Mouse (Mus musculus) stomach, embryonic 15.5 days (tissue): Measurements from ENCODE around the gene Sntb2. TPM values are rescaled to one million over a fixed set of nuclear protein-coding genes. Genes with fewer than 3 reads are reported as not detected.
"Not testable (repeated sequence)": the region's sequence is repeated elsewhere in the genome, so short reads cannot be mapped to it uniquely, and the experiment has no call there.

ENCODE experiments used
- ATAC-seq: fragments of 200-750 bp; cut with Nextera tagmentation; 2 replicates; pipeline ENCODE4 v1.8.0; 2017; ENCODE audit warnings: low read depth, moderate number of reproducible peaks, moderate TSS enrichment; ENCODE audit not compliant: insufficient read depth, low FRiP score
- H3K27ac ChIP-seq: fragments of 300-500 bp; sonication (generic); 2 replicates; pipeline ENCODE4 v1.5.1; 2015; ENCODE audit warnings: mild to moderate bottlenecking, inconsistent platforms
- H3K27me3 ChIP-seq: fragments of 300-500 bp; sonication (generic); replicated peaks from 2 replicates; pipeline ENCODE4 v1.6.1; 2015; ENCODE audit warnings: inconsistent platforms
- H3K36me3 ChIP-seq: fragments of 300-500 bp; sonication (generic); 2 replicates; pipeline ENCODE4 v1.6.1; 2015; ENCODE audit warnings: inconsistent platforms
- H3K4me1 ChIP-seq: fragments of 300-500 bp; sonication (generic); 2 replicates; pipeline ENCODE4 v1.6.1; 2015; ENCODE audit warnings: inconsistent platforms
- H3K4me2 ChIP-seq: fragments of 300-500 bp; sonication (generic); 2 replicates; pipeline ENCODE4 v1.6.1; 2015; ENCODE audit warnings: mild to moderate bottlenecking, inconsistent platforms
- H3K4me3 ChIP-seq: fragments of 300-500 bp; sonication (generic); replicated peaks from 2 replicates; pipeline ENCODE4 v1.5.1; 2015; ENCODE audit warnings: inconsistent platforms
- H3K9ac ChIP-seq: fragments of 300-500 bp; sonication (generic); 2 replicates; pipeline ENCODE4 v1.6.1; 2015; ENCODE audit warnings: inconsistent platforms
- H3K9me3 ChIP-seq: fragments of 300-500 bp; sonication (generic); 2 replicates; pipeline ENCODE4 v1.6.1; 2016; ENCODE audit warnings: inconsistent platforms
- WGBS: fragments of 180-500 bp; shearing (Covaris S2); methylation state at CpG from one replicate; pipeline ENCODE4 v1.1.7; 2015; 5-methylcytosine and 5-hydroxymethylcytosine counted together
- polyA plus RNA-seq: library from polyadenylated mRNA; unstranded; fragments of >200 nt; fragmentation: Nextera tagmentation; extraction: Ambion mirVana; gene quantifications from 2 replicates; pipeline ENCODE4 v1.2.1, GENCODE M21; 2015

Sntb2 gene
- polyA plus RNA-seq, 1 experiment from 2014 or later = 17.6 TPM

DNA sequence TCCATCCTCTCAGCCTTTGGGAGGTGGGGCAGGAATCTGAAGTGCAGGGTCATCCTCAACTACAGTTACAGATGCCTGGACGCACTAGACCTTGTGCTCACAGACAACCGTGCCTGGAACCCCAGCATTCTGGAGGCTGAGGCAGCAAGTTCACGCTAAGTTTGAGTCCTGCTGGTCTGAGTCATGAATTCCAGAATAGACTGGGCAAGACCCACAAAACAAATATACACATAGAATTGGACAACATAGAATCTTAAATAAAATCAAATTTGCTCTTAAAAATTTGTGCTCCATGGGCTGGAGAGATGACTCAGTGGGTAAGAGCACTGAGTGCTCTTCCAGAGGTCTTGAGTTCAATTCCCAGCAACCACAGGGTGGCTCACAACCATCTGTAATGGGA is 21.5 kb downstream of the Sntb2 start:
- Histone ChIP-seq H3K9me3 (no peaks in the 10 kb centered on the region), H3K4me3 (no peak overlapping the region), H3K27me3 (no peaks in the 10 kb centered on the region), H3K36me3 (no peaks in the 10 kb centered on the region), H3K27ac (no peak overlapping the region), H3K9ac (no peak overlapping the region), H3K4me1 (no peaks in the 10 kb centered on the region), H3K4me2 (no peak overlapping the region)
- ATAC-seq = no peak
- WGBS = 82% methylated on average over 3 of the region's 3 CpGs

GRCm38 (mm10) chr8:106958212-106958611 is 22.7 kb downstream of the Sntb2 start:
- Histone ChIP-seq H3K27ac (no peak overlapping the region), H3K27me3 (no peaks in the 10 kb centered on the region), H3K9me3 (no peaks in the 10 kb centered on the region), H3K4me3 (no peak overlapping the region), H3K4me1 (no peaks in the 10 kb centered on the region), H3K9ac (no peak overlapping the region), H3K36me3 (no peaks in the 10 kb centered on the region), H3K4me2 (no peak overlapping the region)
- ATAC-seq = no peak
- 72% methylated on average over 3 of the region's 3 CpGs for WGBS

GRCm38 (mm10) chr8:106959626-106960025 is 24.1 kb downstream of the Sntb2 start:
- no peak overlapping the region for H3K9ac ChIP-seq
- H3K27ac ChIP-seq = no peak overlapping the region
- no peak overlapping the region for H3K4me3 ChIP-seq
- H3K36me3 ChIP-seq = no peaks in the 10 kb centered on the region
- no peak overlapping the region for H3K4me2 ChIP-seq
- no peak for ATAC-seq
- H3K27me3 ChIP-seq = no peaks in the 10 kb centered on the region
- no peaks in the 10 kb centered on the region for H3K4me1 ChIP-seq
- WGBS = 72% methylated on average over 2 of the region's 2 CpGs
- H3K9me3 ChIP-seq = no peaks in the 10 kb centered on the region

DNA sequence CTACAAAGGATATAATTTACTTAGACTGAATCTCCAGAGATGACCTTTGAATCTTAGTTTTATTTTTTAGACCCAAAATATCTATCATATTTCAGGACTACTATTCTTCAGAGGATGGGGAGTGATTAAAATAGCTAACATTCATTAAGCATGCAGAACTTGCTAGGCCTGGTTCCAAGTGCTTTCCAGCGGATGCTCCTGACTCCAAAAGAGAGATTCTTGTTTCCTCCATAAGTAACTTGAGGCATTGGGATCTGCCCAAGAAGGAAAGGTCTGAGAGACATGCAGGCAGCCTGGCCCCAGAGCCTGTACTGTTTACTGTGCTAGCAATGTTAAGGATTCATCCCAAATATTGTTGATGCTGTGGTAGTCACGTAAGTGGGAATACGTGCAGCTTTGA is 26.8 kb downstream of the Sntb2 start:
- no peak for ATAC-seq
- H3K9ac ChIP-seq = no peak overlapping the region
- H3K4me2 ChIP-seq = no peak overlapping the region
- no peaks in the 10 kb centered on the region for H3K36me3 ChIP-seq
- H3K27me3 ChIP-seq = no peaks in the 10 kb centered on the region
- H3K4me3 ChIP-seq = no peak overlapping the region
- H3K4me1 ChIP-seq = no peaks in the 10 kb centered on the region
- no peaks in the 10 kb centered on the region for H3K9me3 ChIP-seq
- WGBS = 71% methylated on average over 3 of the region's 3 CpGs
- no peak overlapping the region for H3K27ac ChIP-seq

GRCm38 (mm10) chr8:106963365-106963764 is 27.8 kb downstream of the Sntb2 start:
- no peak overlapping the region for H3K27ac ChIP-seq
- no peaks in the 10 kb centered on the region for H3K36me3 ChIP-seq
- no peaks in the 10 kb centered on the region for H3K27me3 ChIP-seq
- no peak overlapping the region for H3K4me2 ChIP-seq
- H3K4me1 ChIP-seq = no peaks in the 10 kb centered on the region
- H3K9ac ChIP-seq = no peak overlapping the region
- 75% methylated on average over 6 of the region's 6 CpGs for WGBS
- no peaks in the 10 kb centered on the region for H3K9me3 ChIP-seq
- no peak for ATAC-seq
- H3K4me3 ChIP-seq = no peak overlapping the region

DNA sequence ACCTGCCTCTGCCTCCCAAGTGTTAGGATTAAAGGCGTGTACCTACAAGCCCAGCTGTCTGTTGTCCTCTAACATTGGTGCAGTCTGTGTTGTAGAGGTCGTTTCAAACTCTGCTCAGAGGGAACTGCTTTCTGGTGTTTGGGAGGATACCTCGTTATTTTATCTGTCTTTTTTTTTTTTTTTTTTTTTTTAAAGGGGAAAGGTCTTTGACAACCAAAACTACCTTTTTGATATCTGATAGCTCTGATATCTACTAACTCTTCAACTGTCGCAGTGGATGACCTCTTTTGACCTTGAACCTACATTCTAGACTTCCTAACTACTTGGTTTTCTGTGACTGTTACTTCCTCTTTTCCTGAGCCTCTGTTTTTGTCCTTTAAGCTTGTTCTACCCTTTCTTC is 29.0 kb downstream of the Sntb2 start:
- ATAC-seq = no peak
- Histone ChIP-seq H3K9ac (no peak overlapping the region), H3K4me1 (no peaks in the 10 kb centered on the region), H3K27ac (no peak overlapping the region), H3K4me3 (no peak overlapping the region), H3K27me3 (no peaks in the 10 kb centered on the region), H3K4me2 (no peak overlapping the region), H3K9me3 (no peaks in the 10 kb centered on the region), H3K36me3 (no peaks in the 10 kb centered on the region)
- WGBS = 68% methylated on average over 4 of the region's 4 CpGs

GRCm38 (mm10) chr8:106969964-106970363 is 34.4 kb downstream of the Sntb2 start:
- no peak for ATAC-seq
- H3K4me2 ChIP-seq = no peak overlapping the region
- H3K27ac ChIP-seq = no peak overlapping the region
- no peaks in the 10 kb centered on the region for H3K4me1 ChIP-seq
- no peaks in the 10 kb centered on the region for H3K9me3 ChIP-seq
- H3K4me3 ChIP-seq = no peak overlapping the region
- H3K27me3 ChIP-seq = no peaks in the 10 kb centered on the region
- no peak overlapping the region for H3K9ac ChIP-seq
- 75% methylated on average over 3 of the region's 3 CpGs for WGBS
- no peaks in the 10 kb centered on the region for H3K36me3 ChIP-seq

GRCm38 (mm10) chr8:106971916-106972315 is 36.4 kb downstream of the Sntb2 start:
- no peak overlapping the region for H3K4me3 ChIP-seq
- H3K4me2 ChIP-seq = no peak overlapping the region
- 56% methylated on average over 5 of the region's 5 CpGs for WGBS
- H3K9me3 ChIP-seq = no peaks in the 10 kb centered on the region
- H3K36me3 ChIP-seq = no peaks in the 10 kb centered on the region
- no peaks in the 10 kb centered on the region; the same call in 1 of the 2 replicates for H3K4me1 ChIP-seq
- no peak for ATAC-seq
- H3K27me3 ChIP-seq = no peaks in the 10 kb centered on the region
- H3K9ac ChIP-seq = no peak overlapping the region
- H3K27ac ChIP-seq = 0 out of 2 replicates have a peak overlapping the region, but pooled peaks have one; percentile 16

- Histone ChIP-seq H3K4me1 (no peaks in the 10 kb centered on the region; the same call in 1 of the 2 replicates), H3K27ac (no peak overlapping the region), H3K27me3 (no peaks in the 10 kb centered on the region), H3K9ac (no peak overlapping the region), H3K9me3 (no peaks in the 10 kb centered on the region), H3K4me3 (no peak overlapping the region), H3K36me3 (no peaks in the 10 kb centered on the region), H3K4me2 (no peak overlapping the region)
- 69% methylated on average over 6 of the region's 6 CpGs for WGBS
- ATAC-seq = no peak
These were observed 37.2 kb downstream of the Sntb2 start for GRCm38 (mm10) chr8:106972538-106973264.

DNA sequence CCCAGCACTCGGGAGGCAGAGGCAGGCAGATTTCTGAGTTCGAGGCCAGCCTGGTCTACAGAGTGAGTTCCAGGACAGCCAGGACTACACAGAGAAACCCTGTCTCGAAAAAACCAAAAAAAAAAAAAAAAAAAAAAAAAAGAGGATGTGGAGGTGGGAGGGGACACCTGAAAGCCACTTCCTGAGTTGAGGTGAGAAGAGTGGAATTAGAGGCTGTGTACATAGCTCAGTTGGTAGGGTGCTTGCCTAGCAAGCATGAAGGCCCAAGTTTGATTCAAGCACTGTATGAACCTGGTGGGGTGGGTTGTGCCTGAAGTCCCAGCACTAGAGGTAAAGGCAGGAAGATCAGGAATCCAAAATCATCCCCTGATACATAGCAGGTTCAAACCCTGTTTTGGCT is 38.0 kb downstream of the Sntb2 start:
- H3K9me3 ChIP-seq = not testable (repeated sequence)
- WGBS = 77% methylated on average over 3 of the region's 3 CpGs

GRCm38 (mm10) chr8:106974754-106975153 is 39.2 kb downstream of the Sntb2 start:
- H3K27ac ChIP-seq = no peak overlapping the region
- no peaks in the 10 kb centered on the region for H3K36me3 ChIP-seq
- 72% methylated on average over 7 of the region's 7 CpGs for WGBS
- H3K9me3 ChIP-seq = no peaks in the 10 kb centered on the region
- H3K9ac ChIP-seq = no peak overlapping the region
- no peak for ATAC-seq
- no peak overlapping the region for H3K4me2 ChIP-seq
- H3K27me3 ChIP-seq = no peaks in the 10 kb centered on the region
- H3K4me3 ChIP-seq = no peak overlapping the region
- H3K4me1 ChIP-seq = peaks cover 9% of the 10 kb centered on the region

More for the DNA sequence above, 38.0 kb downstream of the Sntb2 start:
- not testable (repeated sequence) for ATAC-seq, H3K4me1 ChIP-seq, H3K4me3 ChIP-seq, H3K4me2 ChIP-seq, H3K9ac ChIP-seq, H3K27ac ChIP-seq, H3K27me3 ChIP-seq, H3K36me3 ChIP-seq

DNA sequence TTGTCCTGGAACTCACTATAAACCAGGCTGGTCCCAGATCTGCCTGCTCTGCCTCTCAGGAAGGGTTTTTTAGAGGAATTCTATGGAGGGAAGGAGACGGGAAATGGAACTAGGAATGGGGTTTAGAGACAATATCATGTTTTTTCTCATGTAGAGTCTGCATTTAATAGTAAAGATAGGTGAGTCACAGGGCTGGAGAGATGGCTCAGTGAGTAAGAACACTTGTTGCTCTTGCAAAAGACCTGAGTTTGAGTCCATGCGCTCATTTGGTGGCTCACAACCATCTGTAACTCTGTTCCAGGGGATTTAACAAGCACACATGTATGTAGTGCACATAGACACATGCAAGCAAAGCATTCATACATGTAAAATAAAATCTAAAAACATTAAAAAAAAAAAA is 40.2 kb downstream of the Sntb2 start:
- WGBS = 84% methylated on average over 2 of the region's 2 CpGs
- Histone ChIP-seq H3K9me3 (no peaks in the 10 kb centered on the region), H3K4me1 (peaks cover 9% of the 10 kb centered on the region), H3K36me3 (no peaks in the 10 kb centered on the region), H3K27me3 (no peaks in the 10 kb centered on the region), H3K9ac (no peak overlapping the region), H3K4me3 (no peak overlapping the region), H3K27ac (no peak overlapping the region), H3K4me2 (no peak overlapping the region)
- no peak for ATAC-seq

DNA sequence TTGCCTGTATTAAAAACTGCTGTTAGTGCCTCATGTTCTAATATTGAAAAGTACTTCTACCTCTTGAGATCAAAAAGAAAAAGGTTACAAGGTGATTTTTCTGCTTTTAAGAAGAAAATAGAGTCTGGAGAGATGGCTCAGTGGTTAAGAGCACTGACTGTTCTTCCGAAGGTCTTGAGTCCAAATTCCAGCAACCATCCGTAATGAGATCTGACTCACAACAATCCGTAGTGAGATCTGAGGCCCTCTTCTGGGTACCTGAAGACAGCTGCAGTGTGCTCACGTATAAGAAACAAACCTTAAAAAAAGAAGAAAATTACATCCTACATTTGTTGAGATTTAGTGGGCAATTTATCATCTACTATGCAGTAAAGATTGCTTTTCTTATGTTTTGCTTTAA is 40.9 kb downstream of the Sntb2 start:
- no peaks in the 10 kb centered on the region for H3K36me3 ChIP-seq
- ATAC-seq = no peak
- no peak overlapping the region for H3K27ac ChIP-seq
- H3K4me1 ChIP-seq = peaks cover 9% of the 10 kb centered on the region
- no peak overlapping the region for H3K4me2 ChIP-seq
- no peak overlapping the region for H3K9ac ChIP-seq
- H3K4me3 ChIP-seq = no peak overlapping the region
- whole genome bisulfite sequencing = 59% methylated on average over 4 of the region's 4 CpGs
- H3K27me3 ChIP-seq = no peaks in the 10 kb centered on the region
- no peaks in the 10 kb centered on the region for H3K9me3 ChIP-seq
